Mouse (Mus musculus) midbrain, embryonic 10.5 days (tissue): ENCODE data around the gene Gnat3. TPM values are rescaled to one million over a fixed set of nuclear protein-coding genes. Genes with fewer than 3 reads are reported as not detected.

ENCODE experiments used
- DNase-seq: peaks from one replicate; pipeline ENCODE4 v3.0.0-alpha.2; 2017; ENCODE audit warnings: low spot score
- H3K27ac ChIP-seq: fragments of 300-500 bp; sonication (generic); replicated peaks from 2 replicates; pipeline ENCODE4 v1.5.1; 2016; ENCODE audit warnings: mild to moderate bottlenecking
- H3K27me3 ChIP-seq: fragments of 300-500 bp; sonication (generic); 2 replicates; pipeline ENCODE4 v1.6.1; 2016; ENCODE audit warnings: low read depth, mild to moderate bottlenecking; ENCODE audit not compliant: poor library complexity, severe bottlenecking
- H3K36me3 ChIP-seq: fragments of 300-500 bp; sonication (generic); 2 replicates; pipeline ENCODE4 v1.6.1; 2016; ENCODE audit warnings: mild to moderate bottlenecking, moderate library complexity
- H3K4me1 ChIP-seq: fragments of 300-500 bp; sonication (generic); 2 replicates; pipeline ENCODE4 v1.6.1; 2016
- H3K4me3 ChIP-seq: fragments of 300-500 bp; sonication (generic); 2 replicates; pipeline ENCODE4 v1.5.1; 2016; ENCODE audit warnings: mild to moderate bottlenecking, moderate library complexity
- H3K9me3 ChIP-seq: fragments of 300-500 bp; sonication (generic); replicated peaks from 2 replicates; pipeline ENCODE4 v1.6.1; 2016; ENCODE audit warnings: mild to moderate bottlenecking
- WGBS: fragments of 180-500 bp; shearing (Covaris S2); methylation state at CpG from one replicate; pipeline ENCODE4 v1.1.7; 2016; 5-methylcytosine and 5-hydroxymethylcytosine counted together
- polyA plus RNA-seq: library from polyadenylated mRNA; unstranded; fragments of >200 nt; fragmentation: Nextera tagmentation; extraction: Ambion mirVana; gene quantifications from 2 replicates; pipeline ENCODE4 v1.2.1, GENCODE M21; 2016

Gnat3 gene
- polyA plus RNA-seq, 1 experiment from 2014 or later, result 0.49 TPM

- Histone ChIP-seq H3K4me3 (no peak overlapping the region), H3K4me1 (no peaks in the 10 kb centered on the region), H3K27ac (no peak overlapping the region), H3K27me3 (no peaks in the 10 kb centered on the region), H3K36me3 (no peaks in the 10 kb centered on the region), H3K9me3 (no peaks in the 10 kb centered on the region)
- WGBS, result 92% methylated on average over 4 of the region's 4 CpGs
- DNase-seq, result no peak
These were observed 52.0 kb downstream of the Gnat3 start for GRCm38 (mm10) chr5:18014209-18014829.

- Histone ChIP-seq H3K9me3 (no peaks in the 10 kb centered on the region), H3K4me1 (no peaks in the 10 kb centered on the region)
These were observed 61.0 kb downstream of the Gnat3 start for GRCm38 (mm10) chr5:18023347-18023746.

GRCm38 (mm10) chr5:18027531-18027930 is 65.2 kb downstream of the Gnat3 start:
- Histone ChIP-seq H3K36me3 (no peaks in the 10 kb centered on the region), H3K27ac (no peak overlapping the region), H3K4me3 (no peak overlapping the region), H3K27me3 (no peaks in the 10 kb centered on the region), H3K4me1 (no peaks in the 10 kb centered on the region), H3K9me3 (no peaks in the 10 kb centered on the region)
- DNase-seq, result no peak
- 87% methylated on average over 3 of the region's 3 CpGs for WGBS

More at GRCm38 (mm10) chr5:18023347-18023746, 61.0 kb downstream of the Gnat3 start:
- H3K27ac ChIP-seq, result no peak overlapping the region
- no peak for DNase-seq
- no peaks in the 10 kb centered on the region for H3K27me3 ChIP-seq
- no peak overlapping the region for H3K4me3 ChIP-seq
- no peaks in the 10 kb centered on the region for H3K36me3 ChIP-seq

GRCm38 (mm10) chr5:18035848-18036638 is 73.7 kb downstream of the Gnat3 start:
- Histone ChIP-seq H3K27me3 (no peaks in the 10 kb centered on the region), H3K27ac (no peak overlapping the region), H3K36me3 (no peaks in the 10 kb centered on the region), H3K4me3 (no peak overlapping the region), H3K4me1 (no peaks in the 10 kb centered on the region), H3K9me3 (peaks cover 10% of the 10 kb centered on the region)
- DNase-seq, result no peak
- WGBS, result 87% methylated on average over 14 of the region's 14 CpGs

- no peaks in the 10 kb centered on the region for H3K36me3 ChIP-seq
- 5% methylated on average over 2 of the region's 2 CpGs for WGBS
- H3K9me3 ChIP-seq, result no peaks in the 10 kb centered on the region
These were observed 80.7 kb downstream of the Gnat3 start for GRCm38 (mm10) chr5:18043022-18043421.

GRCm38 (mm10) chr5:18048841-18049240 is 86.5 kb downstream of the Gnat3 start:
- Histone ChIP-seq H3K4me1 (no peaks in the 10 kb centered on the region), H3K9me3 (no peaks in the 10 kb centered on the region), H3K27me3 (no peaks in the 10 kb centered on the region), H3K27ac (no peak overlapping the region), H3K36me3 (no peaks in the 10 kb centered on the region), H3K4me3 (no peak overlapping the region)
- 84% methylated on average over 1 of the region's 1 CpGs for WGBS
- DNase-seq, result no peak

More at GRCm38 (mm10) chr5:18043022-18043421, 80.7 kb downstream of the Gnat3 start:
- Histone ChIP-seq H3K4me1 (no peaks in the 10 kb centered on the region), H3K4me3 (no peak overlapping the region), H3K27ac (no peak overlapping the region), H3K27me3 (no peaks in the 10 kb centered on the region)
- peak; percentile 63 for DNase-seq

GRCm38 (mm10) chr5:18055323-18055722 is 93.0 kb downstream of the Gnat3 start:
- H3K36me3 ChIP-seq, result no peaks in the 10 kb centered on the region
- H3K4me1 ChIP-seq, result no peaks in the 10 kb centered on the region
- WGBS, result 74% methylated on average over 2 of the region's 2 CpGs
- H3K9me3 ChIP-seq, result no peaks in the 10 kb centered on the region
- no peak overlapping the region for H3K27ac ChIP-seq
- no peak for DNase-seq
- no peaks in the 10 kb centered on the region for H3K27me3 ChIP-seq
- H3K4me3 ChIP-seq, result no peak overlapping the region

Other genes starting within 250 kb of the Gnat3 start
- 1.1 and 1.5 TPM in 2 replicates for gene Cd36, start 73.7 kb upstream of the Gnat3 start, polyA plus RNA-seq